Mouse (Mus musculus) cerebral cortex, adult 2 months (tissue): ENCODE results near the gene Kif3a.

Experiments
- WGBS: fragments of 180-500 bp; shearing (Covaris S2); methylation state at CpG from one replicate; pipeline ENCODE4 v1.1.7; 2018; 5-methylcytosine and 5-hydroxymethylcytosine counted together

Gene Kif3a

GRCm38 (mm10) chr11:53567224-53568014, at the start of gene Kif3a:
Kif3a (plus strand) TSS chr11:53567379.
- WGBS: under 1% methylated on average over 68 of the region's 69 CpGs

GRCm38 (mm10) chr11:53518759-53519158, 48.4 kb upstream of the Kif3a start:
- WGBS: 52% methylated on average over 5 of the region's 5 CpGs

- 4% methylated on average over 79 of the region's 79 CpGs for WGBS
Measured at GRCm38 (mm10) chr11:53519207-53520121, 47.7 kb upstream of the Kif3a start, which contains the start of gene Sept8. Sept8 (plus strand) TSS chr11:53519257.

GRCm38 (mm10) chr11:53520122-53520978, 46.8 kb upstream of the Kif3a start:
- 2% methylated on average over 23 of the region's 24 CpGs for WGBS

GRCm38 (mm10) chr11:53521120-53521820, 45.9 kb upstream of the Kif3a start:
- WGBS: 19% methylated on average over 16 of the region's 16 CpGs

GRCm38 (mm10) chr11:53521821-53522131, 45.4 kb upstream of the Kif3a start:
- whole genome bisulfite sequencing: 46% methylated on average over 7 of the region's 7 CpGs

GRCm38 (mm10) chr11:53522362-53522761, 44.8 kb upstream of the Kif3a start:
- 72% methylated on average over 3 of the region's 3 CpGs for WGBS

GRCm38 (mm10) chr11:53522930-53523329, 44.2 kb upstream of the Kif3a start:
- 25% methylated on average over 9 of the region's 9 CpGs for WGBS

GRCm38 (mm10) chr11:53523545-53524405, 43.4 kb upstream of the Kif3a start:
- 62% methylated on average over 14 of the region's 14 CpGs for WGBS

GRCm38 (mm10) chr11:53524905-53525304, 42.3 kb upstream of the Kif3a start:
- WGBS: 41% methylated on average over 6 of the region's 6 CpGs

GRCm38 (mm10) chr11:53525461-53525860, 41.7 kb upstream of the Kif3a start:
- WGBS: 65% methylated on average over 4 of the region's 4 CpGs

GRCm38 (mm10) chr11:53528397-53529252, 38.6 kb upstream of the Kif3a start:
- 34% methylated on average over 9 of the region's 9 CpGs for WGBS

GRCm38 (mm10) chr11:53529253-53529557, 38.0 kb upstream of the Kif3a start:
- WGBS: 4% methylated on average over 6 of the region's 6 CpGs

- WGBS: 49% methylated on average over 9 of the region's 9 CpGs
Measured at GRCm38 (mm10) chr11:53530001-53530400, 37.2 kb upstream of the Kif3a start.

- 84% methylated on average over 10 of the region's 10 CpGs for WGBS
Measured at GRCm38 (mm10) chr11:53531578-53532230, 35.5 kb upstream of the Kif3a start.

- WGBS: 34% methylated on average over 1 of the region's 1 CpGs
Measured at GRCm38 (mm10) chr11:53532231-53532620, 35.0 kb upstream of the Kif3a start.

- 36% methylated on average over 15 of the region's 15 CpGs for WGBS
Measured at GRCm38 (mm10) chr11:53539002-53539491, 28.1 kb upstream of the Kif3a start.

GRCm38 (mm10) chr11:53540394-53540793, 26.8 kb upstream of the Kif3a start:
- WGBS: 73% methylated on average over 3 of the region's 3 CpGs

GRCm38 (mm10) chr11:53541222-53541621, 26.0 kb upstream of the Kif3a start:
- 79% methylated on average over 11 of the region's 11 CpGs for WGBS
